Mouse (Mus musculus): ENCODE data around the gene Soat1.

DNA sequence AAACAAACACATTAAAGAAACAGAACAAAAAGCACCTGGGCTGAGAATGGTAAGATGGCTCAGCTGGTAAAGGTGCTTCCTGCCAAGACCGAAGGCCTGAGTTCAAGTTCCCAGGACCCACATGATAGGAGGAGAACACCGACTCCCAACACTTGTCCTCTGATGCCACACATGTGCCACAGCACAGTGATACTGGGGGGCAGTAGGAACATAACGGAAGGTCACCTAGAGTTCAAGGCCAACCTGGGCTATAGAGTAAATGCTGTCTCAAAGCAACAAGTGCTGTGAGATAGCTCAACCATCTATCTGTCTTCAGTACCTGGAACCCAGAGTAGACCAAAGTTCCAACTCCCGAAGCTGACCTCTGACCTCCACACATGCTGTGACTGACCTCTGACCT lies 13.9 kb downstream of the Soat1 start:
- TF ChIP-seq CTCF (IDR thresholded peaks at IDR 0.05; ENCODE audit: low read depth), result no peak
- no peak for TF ChIP-seq EP300 (IDR thresholded peaks at IDR 0.05; ENCODE audit: low read depth)

Data from liver, postnatal 0 days (tissue).